Mouse (Mus musculus) forelimb bud, embryonic 11.5 days (tissue): Measurements from ENCODE around the gene Gpr35.
A peak's percentile ranks its signal among the peaks of the same experiment; 100 is the strongest.
"Not testable (repeated sequence)": the region's sequence is repeated elsewhere in the genome, so short reads cannot be mapped to it uniquely, and the experiment has no call there.

ENCODE experiments used
- DNase-seq: peaks from one replicate; pipeline ENCODE4 v3.0.0-alpha.2; 2012; ENCODE audit warnings: low read depth, low spot score

Gpr35 gene

GRCm38 (mm10) chr1:92933611-92934010 is 17.1 kb upstream of the Gpr35 start:
- DNase-seq, result no peak

- peak; percentile 97 for DNase-seq
Observed at GRCm38 (mm10) chr1:92934182-92934827, 16.4 kb upstream of the Gpr35 start, which contains the start of gene Capn10. Capn10 (plus strand) TSS chr1:92934376.

- no peak for DNase-seq
Observed at GRCm38 (mm10) chr1:92935054-92935962, 15.4 kb upstream of the Gpr35 start.

- DNase-seq, result no peak
Observed at GRCm38 (mm10) chr1:92935977-92936376, 14.7 kb upstream of the Gpr35 start.

GRCm38 (mm10) chr1:92936467-92936866 is 14.2 kb upstream of the Gpr35 start:
- DNase-seq, result no peak

- no peak for DNase-seq
Observed at GRCm38 (mm10) chr1:92937797-92938196, 12.9 kb upstream of the Gpr35 start.

- DNase-seq, result no peak
Observed at GRCm38 (mm10) chr1:92939746-92940145, 10.9 kb upstream of the Gpr35 start.

GRCm38 (mm10) chr1:92943219-92943989 is 7.3 kb upstream of the Gpr35 start:
- no peak for DNase-seq

- DNase-seq, result no peak
Observed at GRCm38 (mm10) chr1:92947966-92948365, 2.7 kb upstream of the Gpr35 start.

GRCm38 (mm10) chr1:92949426-92949825 is 1.2 kb upstream of the Gpr35 start:
- no peak for DNase-seq

- no peak for DNase-seq
Observed at GRCm38 (mm10) chr1:92953641-92954040, 3.0 kb downstream of the Gpr35 start.

- not testable (repeated sequence) for DNase-seq
Observed at GRCm38 (mm10) chr1:92956571-92957335, 6.1 kb downstream of the Gpr35 start.

GRCm38 (mm10) chr1:92958999-92959398 is 8.3 kb downstream of the Gpr35 start:
- no peak for DNase-seq

GRCm38 (mm10) chr1:92970791-92971190 is 20.1 kb downstream of the Gpr35 start:
- DNase-seq, result not testable (repeated sequence)

- no peak for DNase-seq
Observed at GRCm38 (mm10) chr1:92971879-92972795, 21.5 kb downstream of the Gpr35 start.

- no peak for DNase-seq
Observed at GRCm38 (mm10) chr1:92972854-92973253, 22.2 kb downstream of the Gpr35 start.

- no peak for DNase-seq
Observed at GRCm38 (mm10) chr1:92976141-92976566, 25.5 kb downstream of the Gpr35 start.

- DNase-seq, result no peak
Observed at GRCm38 (mm10) chr1:92978645-92979044, 28.0 kb downstream of the Gpr35 start.

GRCm38 (mm10) chr1:92979073-92979602 is 28.5 kb downstream of the Gpr35 start:
- DNase-seq, result no peak
